In the genomic region with DNA sequence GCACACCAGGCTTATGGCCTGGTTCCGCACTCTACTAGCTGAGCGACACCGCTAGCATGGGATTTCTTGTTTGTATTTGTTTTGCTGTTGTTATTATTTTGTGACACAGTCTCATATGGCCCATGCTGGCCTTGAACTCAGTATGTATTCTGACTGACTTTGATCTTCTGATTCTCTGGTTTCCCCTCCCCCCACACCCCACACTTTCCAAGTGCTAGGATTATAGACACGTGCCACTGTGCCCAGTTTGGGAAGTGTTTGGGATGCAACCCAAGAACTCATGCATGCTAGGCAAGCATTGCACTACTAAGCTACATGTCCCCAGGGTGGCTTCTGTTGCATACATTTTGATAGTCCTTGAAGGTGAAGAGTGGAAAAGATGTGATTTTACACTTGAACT, we compare ENCODE assay signal across 8 mouse cellular contexts. TPM values are rescaled to one million over a fixed set of nuclear protein-coding genes. Genes with fewer than 3 reads are reported as not detected.
DNase-seq lines count a peak whose midpoint lies in the region; ATAC-seq and TF ChIP-seq lines count a peak whose summit lies in the region.

No protein-coding gene starts in this region.

- no peak for TF ChIP-seq CTCF in CH12.LX (conservative IDR thresholded peaks at IDR 0.05 in 1 of 2, IDR thresholded peaks at IDR 0.05 in 1 of 2; ENCODE audit: low read depth in 2 of 2, low read length in 2 of 2)
- TF ChIP-seq CTCF in olfactory bulb, adult 2 months (IDR thresholded peaks at IDR 0.05; ENCODE audit: insufficient read depth, low read depth, low read length) = no peak

- H3K4me2 ChIP-seq in CH12.LX (ENCODE audit: insufficient read depth, low read depth, poor library complexity, severe bottlenecking) = peak overlapping the region; percentile 59
- H3K4me2 ChIP-seq in forebrain, embryonic 12.5 days = peak overlapping the region; percentile 77

- no peak overlapping the region for H3K27ac ChIP-seq in CH12.LX (ENCODE audit: insufficient read depth, low read depth)
- no peak overlapping the region for H3K27ac ChIP-seq in forebrain, embryonic 12.5 days
- no peak overlapping the region for H3K27ac ChIP-seq in olfactory bulb, adult 2 months (ENCODE audit: insufficient read depth, low read depth, low read length)

- no peak for TF ChIP-seq POLR2A in CH12.LX (IDR thresholded peaks at IDR 0.05; ENCODE audit: low read depth, low read length)
- TF ChIP-seq POLR2A in olfactory bulb, adult 2 months (IDR thresholded peaks at IDR 0.05; ENCODE audit: insufficient read depth, low read depth, low read length) = no peak

- dilution Hi-C loops in CH12.LX (cut with MboI; ENCODE audit: extremely low pct_ligation_motif_present, extremely low pct_unique_long_range_greater_than_20kb, low sequenced_read_pairs) = no loop called here

- no peak for TF ChIP-seq EP300 in CH12.LX (IDR thresholded peaks at IDR 0.05; ENCODE audit: low read length)

- H3K4me3 ChIP-seq in CH12.LX (replicated peaks in 1 of 3; ENCODE audit: low read depth in 2 of 3, low read length in 2 of 3, poor library complexity in 1 of 3) = no peak overlapping the region
- H3K4me3 ChIP-seq in forebrain, embryonic 12.5 days (replicated peaks) = peak overlapping the region; percentile 66
- peak overlapping the region; percentile 68; the same call in 1 of the 2 replicates for H3K4me3 ChIP-seq in olfactory bulb, adult 2 months (ENCODE audit: insufficient read depth, low read depth, low read length)

- in situ Hi-C loops in CH12.LX (cut with MboI; ENCODE audit: low pct_ligation_motif_present, low pct_unique_long_range_greater_than_20kb, low sequenced_read_pairs) = loop anchor here (10.0 kb wide), 1 partner anchor 127 kb away; the partner anchor contains the start of gene Actr3

- no peak for TF ChIP-seq RAD21 in CH12.LX (IDR thresholded peaks at IDR 0.05; ENCODE audit: low read depth, low read length)

- DNase-seq in cerebellum, adult 9-10 months = peak; percentile 36
- DNase-seq in cerebellum, adult 9-11 months = no peak
- DNase-seq in CH12.LX (ENCODE audit: extremely low read depth) = no peak
- DNase-seq in kidney, postnatal 10 days = peak; percentile 15
- DNase-seq in ovary, postnatal 36 days (ENCODE audit: low spot score) = no peak

- no peaks in the 10 kb centered on the region for H3K79me2 ChIP-seq in CH12.LX (replicated peaks; ENCODE audit: control insufficient read depth, extremely low read depth, insufficient read depth, poor library complexity, severe bottlenecking)

- 86% methylated on average over 4 of the region's 4 CpGs for WGBS in forebrain, embryonic 12.5 days
- 81% methylated on average over 4 of the region's 4 CpGs for WGBS in olfactory bulb, adult 2 months

- no peak for ATAC-seq in forebrain, embryonic 12.5 days (ENCODE audit: low FRiP score)
- no peak for ATAC-seq in CD4-positive, CD25-positive, alpha-beta regulatory T cell, adult 4 months

- H3K27me3 ChIP-seq in CH12.LX (replicated peaks) = no peaks in the 10 kb centered on the region
- H3K27me3 ChIP-seq in forebrain, embryonic 12.5 days = no peaks in the 10 kb centered on the region

- no peak overlapping the region for H3K9ac ChIP-seq in CH12.LX (ENCODE audit: insufficient read depth, low read depth)
- H3K9ac ChIP-seq in forebrain, embryonic 12.5 days = peak overlapping the region; percentile 72; the same call in 1 of the 2 replicates

- H3K4me1 ChIP-seq in CH12.LX (ENCODE audit: control insufficient read depth in 1 of 2, insufficient read depth in 2 of 2) = peaks cover 3 to 11% of the 10 kb centered on the region in 2 experiments; a peak in 3 of 4 replicates
- H3K4me1 ChIP-seq in forebrain, embryonic 12.5 days = peaks cover 8% of the 10 kb centered on the region
- H3K4me1 ChIP-seq in olfactory bulb, adult 2 months (ENCODE audit: control insufficient read depth, insufficient read depth, low read length) = no peaks in the 10 kb centered on the region

- H3K36me3 ChIP-seq in CH12.LX (replicated peaks in 1 of 2; ENCODE audit: control insufficient read depth in 1 of 2, insufficient read depth in 1 of 2, low read length in 1 of 2) = no peaks in the 10 kb centered on the region
- H3K36me3 ChIP-seq in forebrain, embryonic 12.5 days (replicated peaks) = no peaks in the 10 kb centered on the region

- H3K9me3 ChIP-seq in CH12.LX (replicated peaks; ENCODE audit: low read length) = no peaks in the 10 kb centered on the region
- no peaks in the 10 kb centered on the region for H3K9me3 ChIP-seq in forebrain, embryonic 12.5 days

TF ChIP-seq in CH12.LX, 34 proteins besides CTCF, POLR2A, EP300 and RAD21:
- TF ChIP-seq MXI1 (IDR thresholded peaks at IDR 0.05; ENCODE audit: low read depth, low read length) (no peak), TCF12 (IDR thresholded peaks at IDR 0.05; ENCODE audit: low read depth, low read length) (no peak)

RNA-seq across cellular contexts. Expression of gene Slc35f5, which starts 1.4 kb away (rescaled TPM):
- total RNA-seq in CH12.LX (2012; rRNA removed) = 4.7 and 6.0 TPM in 2 replicates
- 3.5 and 5.8 TPM in 2 replicates for total RNA-seq in CH12.LX (2014; rRNA removed)
- polyA plus RNA-seq in CH12.LX (2012; ENCODE audit: insufficient read length, low read depth) = 3.9 and 4.6 TPM in 2 replicates
- polyA plus RNA-seq in forebrain, embryonic 12.5 days (2016; fragmentation: Nextera tagmentation; extraction: Ambion mirVana) = 22.5 and 22.6 TPM in 2 replicates
- not detected in 2 replicates for polyA plus RNA-seq in olfactory bulb, adult 2 months (2012; ENCODE audit: insufficient read depth, insufficient read length, low replicate concordance, missing spikeins)
- polyA plus RNA-seq in CD4-positive, CD25-positive, alpha-beta regulatory T cell, adult 4 months (2017; shearing (Covaris generic)) = 1 to 10 TPM in 1 of 2 experiments, under 1 TPM in 1; 0.58 to 3.5 TPM

Comparison
In these comparisons a context has a peak if more than half of its experiments do, and no peak if none do; other contexts are left out.
1. DNase-seq: peak in cerebellum, adult 9-10 months (single experiment) and kidney, postnatal 10 days (single experiment); none in cerebellum, adult 9-11 months (single experiment), CH12.LX (single experiment) and ovary, postnatal 36 days (single experiment).
2. H3K4me3 ChIP-seq: peak in forebrain, embryonic 12.5 days (single experiment) and olfactory bulb, adult 2 months (single experiment); none in CH12.LX (0 of 3).